Mouse (Mus musculus): ENCODE measurements at regions not wholly inside any gene's neighbourhood (a gene's known extent, or its start where the extent isn't known, plus 50 kb on each side); places are given as distances from the start of the nearest gene placed in this dataset.

DNA sequence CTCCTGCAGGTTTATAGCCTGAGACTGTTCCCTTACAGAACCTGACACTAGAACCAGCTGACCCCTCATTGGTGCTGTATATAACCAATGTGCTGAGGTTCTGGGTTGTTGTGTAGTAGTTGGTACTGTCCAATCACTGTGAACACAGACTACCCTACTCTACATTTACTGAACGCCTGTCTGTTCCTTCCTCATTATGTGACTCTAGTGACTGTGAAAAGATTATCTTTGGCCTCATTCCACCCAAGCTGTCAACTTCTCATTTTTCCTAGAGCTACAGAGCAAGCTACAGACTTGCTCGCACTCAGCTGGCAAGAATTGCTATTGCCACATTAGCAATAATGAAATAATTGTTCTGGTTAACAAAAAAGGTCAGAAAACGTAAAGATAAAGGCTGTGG is 108.2 kb downstream of the Tmem182 start:
- TF ChIP-seq MAX (IDR thresholded peaks at IDR 0.05; ENCODE audit: low read length) (no peak), IRF4 (IDR thresholded peaks at IDR 0.05; ENCODE audit: low read depth, low read length) (no peak), KAT2A (IDR thresholded peaks at IDR 0.05; ENCODE audit: insufficient replicate concordance, low read length) (no peak), HCFC1 (IDR thresholded peaks at IDR 0.05; ENCODE audit: low read depth, low read length) (no peak), UBTF (IDR thresholded peaks at IDR 0.05; ENCODE audit: low read depth, low read length) (no peak), POLR2A (IDR thresholded peaks at IDR 0.05; ENCODE audit: low read depth, low read length) (no peak), CTCF (conservative IDR thresholded peaks at IDR 0.05 in 1 of 2, IDR thresholded peaks at IDR 0.05 in 1 of 2; ENCODE audit: low read depth in 2 of 2, low read length in 2 of 2) (no peak), MXI1 (IDR thresholded peaks at IDR 0.05; ENCODE audit: low read depth, low read length) (no peak)
